Mouse (Mus musculus) natural killer cell, adult 2 months (primary cell): ENCODE data around the gene Ankrd23.

ENCODE experiments used
- DNase-seq, 2 experiments: peaks; one replicate each; pipeline ENCODE4 v3.0.0; 2022; ENCODE audit warnings: low spot score in 2 of 2

Gene Ankrd23

GRCm38 (mm10) chr1:36522210-36522609 lies 14.5 kb downstream of the Ankrd23 start:
- no peak for DNase-seq

- DNase-seq = no peak
Measured at GRCm38 (mm10) chr1:36519626-36520025, 17.1 kb downstream of the Ankrd23 start.

- no peak for DNase-seq
Measured at GRCm38 (mm10) chr1:36518259-36518658, 18.4 kb downstream of the Ankrd23 start.

- DNase-seq = no peak
Measured at GRCm38 (mm10) chr1:36513718-36514117, 23.0 kb downstream of the Ankrd23 start.

GRCm38 (mm10) chr1:36513310-36513709 lies 23.4 kb downstream of the Ankrd23 start:
- DNase-seq = no peak

GRCm38 (mm10) chr1:36512966-36513280 lies 23.8 kb downstream of the Ankrd23 start:
- DNase-seq = no peak

GRCm38 (mm10) chr1:36512089-36512965 lies 24.4 kb downstream of the Ankrd23 start:
- peak; percentile 21 to 45 for DNase-seq

GRCm38 (mm10) chr1:36511289-36512021 lies 25.2 kb downstream of the Ankrd23 start, which contains the start of gene Cnnm3:
Gene Cnnm3 (plus strand): TSS chr1:36511867.
- DNase-seq = peak; percentile 99

GRCm38 (mm10) chr1:36508238-36508637 lies 28.4 kb downstream of the Ankrd23 start:
- DNase-seq = no peak

- DNase-seq = peak; percentile 62 to 74
Measured at GRCm38 (mm10) chr1:36501261-36501660, 35.4 kb downstream of the Ankrd23 start.

- DNase-seq = no peak
Measured at GRCm38 (mm10) chr1:36497312-36497711, 39.4 kb downstream of the Ankrd23 start.

- no peak for DNase-seq
Measured at GRCm38 (mm10) chr1:36496719-36497118, 40.0 kb downstream of the Ankrd23 start.

- no peak for DNase-seq
Measured at GRCm38 (mm10) chr1:36493299-36493698, 43.4 kb downstream of the Ankrd23 start.

- no peak for DNase-seq
Measured at GRCm38 (mm10) chr1:36492416-36493139, 44.1 kb downstream of the Ankrd23 start.

- DNase-seq = no peak
Measured at GRCm38 (mm10) chr1:36489661-36490060, 47.0 kb downstream of the Ankrd23 start.

GRCm38 (mm10) chr1:36487111-36487510 lies 49.6 kb downstream of the Ankrd23 start:
- no peak for DNase-seq

GRCm38 (mm10) chr1:36485080-36485479 lies 51.6 kb downstream of the Ankrd23 start:
- no peak for DNase-seq

- DNase-seq = no peak
Measured at GRCm38 (mm10) chr1:36483825-36484224, 52.9 kb downstream of the Ankrd23 start.
